Mouse (Mus musculus) neural tube, embryonic 11.5 days (tissue): ENCODE data around the gene Rpn2. TPM values are rescaled to one million over a fixed set of nuclear protein-coding genes. Genes with fewer than 3 reads are reported as not detected.
A peak's percentile ranks its signal among the peaks of the same experiment; 100 is the strongest.

Experiments used
- ATAC-seq: fragments of 200-750 bp; cut with Nextera tagmentation; 2 replicates; pipeline ENCODE4 v1.8.0; 2017; ENCODE audit warnings: moderate number of reproducible peaks, mild to moderate bottlenecking, moderate TSS enrichment, moderate library complexity; ENCODE audit not compliant: insufficient read depth, low FRiP score, low TSS enrichment
- DNase-seq: peaks from one replicate; pipeline ENCODE4 v3.0.0-alpha.2; 2015; ENCODE audit warnings: low spot score
- H3K27ac ChIP-seq: fragments of 300-500 bp; sonication (generic); 2 replicates; pipeline ENCODE4 v1.5.1; 2014; ENCODE audit warnings: low read depth, mild to moderate bottlenecking, low read length
- H3K27me3 ChIP-seq: fragments of 300-500 bp; sonication (generic); 2 replicates; pipeline ENCODE4 v1.6.1; 2014; ENCODE audit warnings: mild to moderate bottlenecking, low read length, mixed read lengths; ENCODE audit not compliant: control insufficient read depth, insufficient read depth
- H3K36me3 ChIP-seq: fragments of 300-500 bp; sonication (generic); 2 replicates; pipeline ENCODE4 v1.6.1; 2014; ENCODE audit warnings: mild to moderate bottlenecking, low read length, moderate library complexity, mixed read lengths; ENCODE audit not compliant: control insufficient read depth, insufficient read depth
- H3K4me1 ChIP-seq: fragments of 300-500 bp; sonication (generic); 2 replicates; pipeline ENCODE4 v1.6.1; 2014; ENCODE audit warnings: low read length, mixed read lengths; ENCODE audit not compliant: control insufficient read depth, insufficient read depth
- H3K4me2 ChIP-seq: fragments of 300-500 bp; sonication (generic); 2 replicates; pipeline ENCODE4 v1.6.1; 2014; ENCODE audit warnings: low read depth, mild to moderate bottlenecking, moderate library complexity
- H3K4me3 ChIP-seq: fragments of 300-500 bp; sonication (generic); 2 replicates; pipeline ENCODE4 v1.5.1; 2014; ENCODE audit warnings: low read depth, low read length
- H3K9ac ChIP-seq: fragments of 300-500 bp; sonication (generic); 2 replicates; pipeline ENCODE4 v1.6.1; 2014; ENCODE audit warnings: mild to moderate bottlenecking, low read length
- H3K9me3 ChIP-seq: fragments of 300-500 bp; sonication (generic); 2 replicates; pipeline ENCODE4 v1.6.1; 2016; ENCODE audit warnings: low read length; ENCODE audit not compliant: control insufficient read depth
- WGBS: fragments of 180-500 bp; shearing (Covaris S2); extraction: QIAGEN DNeasy Blood & Tissue Kit; methylation state at CpG from one replicate; pipeline ENCODE4 v1.1.7; 2014; 5-methylcytosine and 5-hydroxymethylcytosine counted together
- polyA plus RNA-seq: library from polyadenylated mRNA; unstranded; fragments of >200 nt; fragmentation: Nextera tagmentation; extraction: Ambion mirVana; gene quantifications from 2 replicates; pipeline ENCODE4 v1.2.1, GENCODE M21; 2014

The Rpn2 gene
- polyA plus RNA-seq, 1 experiment from 2014 or later = 267 TPM

- no peak overlapping the region for H3K27ac ChIP-seq
- no peaks in the 10 kb centered on the region for H3K27me3 ChIP-seq
- no peak for DNase-seq
- H3K36me3 ChIP-seq = no peaks in the 10 kb centered on the region
- no peak overlapping the region for H3K9ac ChIP-seq
- 77% methylated on average over 4 of the region's 4 CpGs for WGBS
- no peak overlapping the region for H3K4me3 ChIP-seq
- no peaks in the 10 kb centered on the region for H3K9me3 ChIP-seq
- H3K4me2 ChIP-seq = no peak overlapping the region
- H3K4me1 ChIP-seq = no peaks in the 10 kb centered on the region
- ATAC-seq = no peak
Observed at GRCm38 (mm10) chr2:157353183-157353582, 74.4 kb downstream of the Rpn2 start.

GRCm38 (mm10) chr2:157354106-157354505, 75.3 kb downstream of the Rpn2 start:
- H3K4me1 ChIP-seq = no peaks in the 10 kb centered on the region
- DNase-seq (no peak), ATAC-seq (no peak)
- H3K36me3 ChIP-seq = no peaks in the 10 kb centered on the region
- 70% methylated on average over 3 of the region's 3 CpGs for WGBS
- no peak overlapping the region for H3K4me2 ChIP-seq
- H3K9me3 ChIP-seq = no peaks in the 10 kb centered on the region
- no peak overlapping the region for H3K27ac ChIP-seq
- H3K27me3 ChIP-seq = no peaks in the 10 kb centered on the region
- no peak overlapping the region for H3K9ac ChIP-seq
- no peak overlapping the region for H3K4me3 ChIP-seq

- H3K4me3 ChIP-seq = no peak overlapping the region
- H3K4me1 ChIP-seq = no peaks in the 10 kb centered on the region
- no peak overlapping the region for H3K9ac ChIP-seq
- DNase-seq = no peak
- no peaks in the 10 kb centered on the region for H3K27me3 ChIP-seq
- H3K9me3 ChIP-seq = no peaks in the 10 kb centered on the region
- no peak overlapping the region for H3K27ac ChIP-seq
- H3K36me3 ChIP-seq = no peaks in the 10 kb centered on the region
- ATAC-seq = no peak
- WGBS = 81% methylated on average over 5 of the region's 5 CpGs
- H3K4me2 ChIP-seq = no peak overlapping the region
Observed at GRCm38 (mm10) chr2:157360028-157360427, 81.2 kb downstream of the Rpn2 start.

GRCm38 (mm10) chr2:157363031-157363430, 84.2 kb downstream of the Rpn2 start:
- Histone ChIP-seq H3K9ac (no peak overlapping the region), H3K4me3 (no peak overlapping the region), H3K9me3 (no peaks in the 10 kb centered on the region), H3K4me1 (0 out of 2 replicates have a peak, but pooled peaks cover 2% of the 10 kb centered on the region), H3K27ac (no peak overlapping the region), H3K36me3 (no peaks in the 10 kb centered on the region), H3K4me2 (no peak overlapping the region), H3K27me3 (no peaks in the 10 kb centered on the region)
- no peak for ATAC-seq
- no peak for DNase-seq
- 92% methylated on average over 3 of the region's 3 CpGs for WGBS

- 89% methylated on average over 9 of the region's 9 CpGs for WGBS
- no peaks in the 10 kb centered on the region for H3K9me3 ChIP-seq
- H3K9ac ChIP-seq = peak overlapping the region; percentile 96
- DNase-seq (no peak), ATAC-seq (no peak)
- H3K4me1 ChIP-seq = peaks cover 7% of the 10 kb centered on the region; the same call in 1 of the 2 replicates
- no peak overlapping the region for H3K27ac ChIP-seq
- H3K4me2 ChIP-seq = peak overlapping the region; percentile 94
- H3K27me3 ChIP-seq = no peaks in the 10 kb centered on the region
- peak overlapping the region; percentile 93; the same call in 1 of the 2 replicates for H3K4me3 ChIP-seq
- no peaks in the 10 kb centered on the region for H3K36me3 ChIP-seq
Observed at GRCm38 (mm10) chr2:157366762-157367161, 87.9 kb downstream of the Rpn2 start.

- H3K4me2 ChIP-seq = peak within 1 kb of the TSS; percentile 94
Observed at GRCm38 (mm10) chr2:157367184-157367893, 88.5 kb downstream of the Rpn2 start, which contains the start of gene Manbal. TSS of gene Manbal (plus strand) at chr2:157367594.

GRCm38 (mm10) chr2:157367991-157368390, 89.2 kb downstream of the Rpn2 start:
- H3K4me2 ChIP-seq = peak overlapping the region; percentile 94
- H3K9ac ChIP-seq = peak overlapping the region; percentile 96
- DNase-seq (no peak), ATAC-seq (peak; percentile 8; the same call in 1 of the 2 replicates)
- peaks cover 7% of the 10 kb centered on the region; the same call in 1 of the 2 replicates for H3K4me1 ChIP-seq
- no peaks in the 10 kb centered on the region for H3K36me3 ChIP-seq
- H3K27ac ChIP-seq = peak overlapping the region; percentile 89
- no peaks in the 10 kb centered on the region for H3K27me3 ChIP-seq
- peak overlapping the region; percentile 93 for H3K4me3 ChIP-seq
- WGBS = 11% methylated on average over 13 of the region's 13 CpGs
- no peaks in the 10 kb centered on the region for H3K9me3 ChIP-seq

More at GRCm38 (mm10) chr2:157367184-157367893, 88.5 kb downstream of the Rpn2 start, which contains the start of gene Manbal:
- H3K4me3 ChIP-seq = peak within 1 kb of the TSS; percentile 93
- peaks cover 7% of the 10 kb centered on the region; the same call in 1 of the 2 replicates for H3K4me1 ChIP-seq
- peak within 1 kb of the TSS; percentile 96 for H3K9ac ChIP-seq
- no peaks in the 10 kb centered on the region for H3K9me3 ChIP-seq
- no peaks in the 10 kb centered on the region for H3K27me3 ChIP-seq
- WGBS = 5% methylated on average over 42 of the region's 42 CpGs
- peak; percentile 93 for DNase-seq
- H3K27ac ChIP-seq = peak within 1 kb of the TSS; percentile 89
- H3K36me3 ChIP-seq = no peaks in the 10 kb centered on the region
- ATAC-seq = peak; percentile 86

- Histone ChIP-seq H3K36me3 (peaks cover 2% of the 10 kb centered on the region; the same call in 1 of the 2 replicates), H3K4me2 (no peak overlapping the region), H3K9me3 (no peaks in the 10 kb centered on the region), H3K4me3 (no peak overlapping the region), H3K4me1 (peaks cover 12% of the 10 kb centered on the region; the same call in 1 of the 2 replicates), H3K9ac (no peak overlapping the region), H3K27me3 (no peaks in the 10 kb centered on the region), H3K27ac (no peak overlapping the region)
- ATAC-seq (no peak), DNase-seq (no peak)
- 90% methylated on average over 6 of the region's 6 CpGs for WGBS
Observed at GRCm38 (mm10) chr2:157371696-157372095, 92.9 kb downstream of the Rpn2 start.

GRCm38 (mm10) chr2:157373681-157374080, 94.9 kb downstream of the Rpn2 start:
- H3K27ac ChIP-seq = no peak overlapping the region
- peaks cover 2% of the 10 kb centered on the region; the same call in 1 of the 2 replicates for H3K36me3 ChIP-seq
- WGBS = 81% methylated on average over 3 of the region's 3 CpGs
- ATAC-seq (no peak), DNase-seq (no peak)
- H3K27me3 ChIP-seq = no peaks in the 10 kb centered on the region
- no peak overlapping the region for H3K4me3 ChIP-seq
- H3K4me1 ChIP-seq = peaks cover 4% of the 10 kb centered on the region; the same call in 1 of the 2 replicates
- H3K9ac ChIP-seq = no peak overlapping the region
- no peak overlapping the region for H3K4me2 ChIP-seq
- H3K9me3 ChIP-seq = no peaks in the 10 kb centered on the region
